ENCODE assay signal across 21 mouse cellular contexts in the genomic region with DNA sequence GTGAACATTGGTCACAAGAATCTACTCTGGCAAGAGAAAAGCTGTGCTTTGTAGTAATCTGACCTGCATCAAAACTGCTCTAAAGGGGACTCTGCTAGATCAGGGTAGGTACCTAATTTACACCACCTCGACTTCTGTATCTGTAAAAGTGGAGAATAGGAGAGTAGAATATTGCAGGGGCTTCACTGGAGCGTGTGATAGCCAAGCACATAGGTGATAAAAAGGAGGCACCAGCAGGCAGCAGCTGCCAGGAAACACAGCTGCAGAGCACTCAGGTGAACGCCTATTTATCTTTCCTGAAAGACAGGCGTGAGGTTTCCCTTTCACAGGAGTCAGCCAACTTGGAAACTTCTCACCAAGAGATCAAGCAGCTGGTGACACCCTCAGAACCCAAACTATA.
"Had no signal": no experiment of that assay in that cellular context is flagged by ENCODE, and none has a peak within 500 bp of the region (broad histone marks: within the 10 kb centered on the region; RNA-seq: fewer than 3 reads in every experiment).

No protein-coding gene starts in this region.

- H3K9me3 ChIP-seq: heart, embryonic 10.5 days; heart, embryonic 12.5 days; hindbrain, embryonic 13.5 days; hindbrain, embryonic 15.5 days; limb, embryonic 13.5 days; limb, embryonic 15.5 days; liver, embryonic 12.5 days had no signal

- H3K4me1 ChIP-seq: heart, embryonic 10.5 days; heart, embryonic 12.5 days; liver, embryonic 12.5 days had no signal

- H3K27ac ChIP-seq: heart, embryonic 10.5 days; hindbrain, embryonic 13.5 days; hindbrain, embryonic 15.5 days; hindbrain, postnatal 0 days; limb, embryonic 13.5 days; limb, embryonic 15.5 days; liver, embryonic 12.5 days; liver, embryonic 14.5 days had no signal

- DNase-seq: gastrocnemius, postnatal 14 days; gastrocnemius, postnatal 36 days; heart, adult 18-20 months; heart, postnatal 10 days; kidney, adult 11 months; kidney, adult 9 months; kidney, postnatal 36 days; layer of hippocampus, adult 9-11 months; layer of hippocampus, postnatal 36 days; left cerebral cortex, postnatal 4 days; lung, adult 18-20 months had no signal

- H3K27me3 ChIP-seq: hindbrain, embryonic 13.5 days; hindbrain, embryonic 15.5 days; limb, embryonic 15.5 days; liver, embryonic 12.5 days had no signal

- H3K4me2 ChIP-seq: heart, embryonic 12.5 days; hindbrain, embryonic 13.5 days; hindbrain, embryonic 15.5 days; limb, embryonic 13.5 days; limb, embryonic 15.5 days; liver, embryonic 12.5 days had no signal

- H3K36me3 ChIP-seq: heart, embryonic 10.5 days; heart, embryonic 12.5 days; hindbrain, embryonic 13.5 days; hindbrain, embryonic 15.5 days; limb, embryonic 13.5 days; limb, embryonic 15.5 days; liver, embryonic 12.5 days had no signal

- H3K4me3 ChIP-seq: heart, embryonic 10.5 days; heart, embryonic 12.5 days; hindbrain, embryonic 13.5 days; hindbrain, embryonic 15.5 days; limb, embryonic 13.5 days; limb, embryonic 15.5 days; liver, embryonic 12.5 days had no signal

- H3K9ac ChIP-seq: heart, embryonic 12.5 days; hindbrain, embryonic 13.5 days; hindbrain, embryonic 15.5 days; limb, embryonic 13.5 days; limb, embryonic 15.5 days; liver, embryonic 12.5 days; liver, embryonic 14.5 days had no signal

- ATAC-seq: hindbrain, postnatal 0 days; intestine, embryonic 16.5 days; liver, embryonic 12.5 days had no signal
